Mouse (Mus musculus): ENCODE data around the gene Zbtb46.

GRCm38 (mm10) chr2:181391541-181391940 lies 67.7 kb downstream of the Zbtb46 start:
- TF ChIP-seq CTCF (IDR thresholded peaks at IDR 0.05; ENCODE audit: insufficient read depth, low read depth, low read length) (no peak), POLR2A (IDR thresholded peaks at IDR 0.05; ENCODE audit: insufficient read depth, low read depth, low read length) (no peak)
